In genomic region chr9:64649393-64649792, GRCm38 (mm10) we compare ENCODE assay signal across 30 mouse cellular contexts.
"Had no signal": no experiment of that assay in that cellular context is flagged by ENCODE, and none has a peak within 500 bp of the region (broad histone marks: within the 10 kb centered on the region; RNA-seq: fewer than 3 reads in every experiment).

No protein-coding gene starts in this region.

- H3K27me3 ChIP-seq: limb, embryonic 13.5 days; limb, embryonic 15.5 days; lung, embryonic 15.5 days; midbrain, embryonic 12.5 days; midbrain, embryonic 13.5 days had no signal

- H3K4me1 ChIP-seq: limb, embryonic 13.5 days; limb, embryonic 15.5 days; liver, embryonic 12.5 days; liver, embryonic 13.5 days; liver, embryonic 15.5 days; lung, embryonic 15.5 days had no signal

- H3K27ac ChIP-seq: left cerebral cortex, adult 2 months; limb, embryonic 10.5 days; limb, embryonic 12.5 days; limb, embryonic 13.5 days; limb, embryonic 15.5 days; liver, embryonic 12.5 days; liver, embryonic 13.5 days; liver, embryonic 14.5 days; liver, embryonic 15.5 days; lung, embryonic 15.5 days; macrophage; midbrain, embryonic 12.5 days; midbrain, embryonic 13.5 days had no signal

- H3K9me3 ChIP-seq: limb, embryonic 10.5 days; limb, embryonic 12.5 days; limb, embryonic 13.5 days; limb, embryonic 15.5 days; liver, embryonic 12.5 days; liver, embryonic 13.5 days; liver, embryonic 15.5 days; lung, embryonic 15.5 days; megakaryocyte, embryonic 14.5 days; midbrain, embryonic 12.5 days; midbrain, embryonic 13.5 days had no signal

- H3K36me3 ChIP-seq: limb, embryonic 10.5 days; limb, embryonic 12.5 days; limb, embryonic 13.5 days; limb, embryonic 15.5 days; liver, embryonic 12.5 days; liver, embryonic 13.5 days; liver, embryonic 15.5 days; lung, embryonic 15.5 days; midbrain, embryonic 12.5 days; midbrain, embryonic 13.5 days had no signal

- H3K4me2 ChIP-seq: limb, embryonic 12.5 days; limb, embryonic 13.5 days; limb, embryonic 15.5 days; liver, embryonic 11.5 days; liver, embryonic 12.5 days; liver, embryonic 13.5 days; liver, embryonic 15.5 days; lung, embryonic 14.5 days; lung, embryonic 15.5 days; midbrain, embryonic 11.5 days; midbrain, embryonic 12.5 days; midbrain, embryonic 13.5 days had no signal

- ATAC-seq: liver, embryonic 12.5 days; liver, postnatal 0 days; lung, postnatal 0 days; midbrain, embryonic 13.5 days; midbrain, embryonic 16.5 days had no signal

- H3K4me3 ChIP-seq: left cerebral cortex, adult 2 months; limb, embryonic 10.5 days; limb, embryonic 12.5 days; limb, embryonic 13.5 days; limb, embryonic 15.5 days; liver, embryonic 12.5 days; liver, embryonic 13.5 days; liver, embryonic 15.5 days; lung, embryonic 15.5 days; megakaryocyte, embryonic 14.5 days; midbrain, embryonic 12.5 days; midbrain, embryonic 13.5 days; myocyte had no signal

- H3K9ac ChIP-seq: limb, embryonic 12.5 days; limb, embryonic 13.5 days; limb, embryonic 15.5 days; liver, embryonic 12.5 days; liver, embryonic 13.5 days; liver, embryonic 14.5 days; liver, embryonic 15.5 days; liver, postnatal 0 days; lung, embryonic 14.5 days; lung, embryonic 15.5 days; midbrain, embryonic 12.5 days; midbrain, embryonic 13.5 days had no signal

- DNase-seq: left cerebral cortex, postnatal 4 days; liver; liver, embryonic 13.5 days; liver, postnatal 0 days; lung, adult 18-20 months; lung, adult 2 months; lung, embryonic 14.5 days; lung, postnatal 10 days; lung, postnatal 14 days; lung, postnatal 36 days; lung, postnatal 4 days; midbrain, embryonic 14.5 days had no signal
